Mouse (Mus musculus) thymus, adult 2 months (tissue): ENCODE data around the gene Pcyox1. TPM values are rescaled to one million over a fixed set of nuclear protein-coding genes. Genes with fewer than 3 reads are reported as not detected.

ENCODE experiments used
- DNase-seq: peaks from one replicate; pipeline ENCODE4 v3.0.0; 2021
- H3K27ac ChIP-seq: fragments of 200-500 bp; 2 replicates; pipeline ENCODE4 v1.5.1; 2012; ENCODE audit warnings: low read length, control low read depth; ENCODE audit not compliant: control insufficient read depth, insufficient read depth
- H3K27me3 ChIP-seq: fragments of 200-500 bp; 2 replicates; pipeline ENCODE4 v1.6.1; 2012; ENCODE audit warnings: mild to moderate bottlenecking, low read length, moderate library complexity, mixed read lengths; ENCODE audit not compliant: control insufficient read depth, insufficient read depth
- H3K36me3 ChIP-seq: fragments of 200-500 bp; 2 replicates; pipeline ENCODE4 v1.6.1; 2012; ENCODE audit warnings: mild to moderate bottlenecking, low read length, moderate library complexity; ENCODE audit not compliant: control insufficient read depth, insufficient read depth
- H3K4me1 ChIP-seq: fragments of 200-500 bp; replicated peaks from 2 replicates; pipeline ENCODE4 v1.6.1; 2012; ENCODE audit warnings: low read length; ENCODE audit not compliant: control insufficient read depth, insufficient read depth
- H3K4me3 ChIP-seq: fragments of 200-500 bp; 2 replicates; pipeline ENCODE4 v1.5.1; 2012; ENCODE audit warnings: mild to moderate bottlenecking, low read length, control low read depth, moderate library complexity; ENCODE audit not compliant: control insufficient read depth, insufficient read depth
- CTCF ChIP-seq: fragments of 200-500 bp; IDR thresholded peaks from 2 replicates; pipeline ENCODE4 v1.5.1; 2012; ENCODE audit warnings: mild to moderate bottlenecking, control low read depth, low read length, moderate library complexity, borderline replicate concordance; ENCODE audit not compliant: control insufficient read depth, poor library complexity, insufficient read depth; ENCODE audit errors: extremely low read depth
- POLR2A ChIP-seq: fragments of 200-500 bp; IDR thresholded peaks from 2 replicates; pipeline ENCODE4 v1.6.1; 2012; ENCODE audit warnings: mild to moderate bottlenecking, low read length, control low read depth, moderate library complexity; ENCODE audit not compliant: control insufficient read depth, poor library complexity, insufficient read depth; ENCODE audit errors: extremely low read depth
- WGBS: fragments of 180-500 bp; shearing (Covaris S2); methylation state at CpG from one replicate; pipeline ENCODE4 v1.1.7; 2018; 5-methylcytosine and 5-hydroxymethylcytosine counted together
- polyA plus RNA-seq: library from polyadenylated mRNA; depleted of rRNA; stranded (reverse); fragments of >200 nt; gene quantifications from 2 replicates; pipeline ENCODE4 v1.2.3, GENCODE M21; 2012

Pcyox1 gene
- polyA plus RNA-seq, 1 experiment, result 15.8 TPM

- H3K36me3 ChIP-seq, result no peaks in the 10 kb centered on the region
- H3K27me3 ChIP-seq, result no peaks in the 10 kb centered on the region
- H3K4me1 ChIP-seq, result 0 out of 2 replicates have a peak, but pooled peaks cover 2% of the 10 kb centered on the region
- DNase-seq, result no peak
- no peak overlapping the region for H3K4me3 ChIP-seq
- H3K27ac ChIP-seq, result no peak overlapping the region
- no peak for TF ChIP-seq CTCF
- TF ChIP-seq POLR2A, result no peak
Measured at GRCm38 (mm10) chr6:86406306-86406705, 9.4 kb upstream of the Pcyox1 start.

- DNase-seq, result peak; percentile 16
- Histone ChIP-seq H3K27me3 (no peaks in the 10 kb centered on the region), H3K27ac (no peak overlapping the region; the same call in 1 of the 2 replicates), H3K4me1 (peaks cover 5% of the 10 kb centered on the region), H3K36me3 (no peaks in the 10 kb centered on the region), H3K4me3 (peak overlapping the region; percentile 26; the same call in 1 of the 2 replicates)
- WGBS, result 0% methylated on average over 11 of the region's 11 CpGs
- TF ChIP-seq POLR2A, result no peak
- TF ChIP-seq CTCF, result no peak
Measured at GRCm38 (mm10) chr6:86404996-86405395, 8.0 kb upstream of the Pcyox1 start.

GRCm38 (mm10) chr6:86404100-86404861 is 7.3 kb upstream of the Pcyox1 start, which contains the start of gene Tia1:
Gene Tia1 (plus strand): TSS chr6:86404219.
- Histone ChIP-seq H3K36me3 (no peaks in the 10 kb centered on the region), H3K4me1 (peaks cover 5% of the 10 kb centered on the region), H3K27me3 (no peaks in the 10 kb centered on the region), H3K27ac (peak within 1 kb of the TSS; percentile 77), H3K4me3 (peak within 1 kb of the TSS; percentile 67)
- WGBS, result under 1% methylated on average over 62 of the region's 62 CpGs
- DNase-seq, result peak; percentile 94
- TF ChIP-seq POLR2A (peak; percentile 76), CTCF (0 out of 2 replicates have a peak, but pooled peaks have one; percentile 41)

GRCm38 (mm10) chr6:86403728-86404099 is 6.8 kb upstream of the Pcyox1 start:
- Histone ChIP-seq H3K36me3 (no peaks in the 10 kb centered on the region), H3K4me1 (peaks cover 5% of the 10 kb centered on the region), H3K4me3 (peak overlapping the region; percentile 67), H3K27ac (no peak overlapping the region; the same call in 1 of the 2 replicates), H3K27me3 (no peaks in the 10 kb centered on the region)
- no peak for TF ChIP-seq POLR2A
- no peak for TF ChIP-seq CTCF
- DNase-seq, result peak; percentile 81
- under 1% methylated on average over 15 of the region's 15 CpGs for WGBS

GRCm38 (mm10) chr6:86402681-86403607 is 6.0 kb upstream of the Pcyox1 start:
- peaks cover 5% of the 10 kb centered on the region for H3K4me1 ChIP-seq
- H3K27me3 ChIP-seq, result no peaks in the 10 kb centered on the region
- 57% methylated on average over 12 of the region's 12 CpGs for WGBS
- TF ChIP-seq CTCF, result no peak
- TF ChIP-seq POLR2A, result no peak
- no peak for DNase-seq
- H3K36me3 ChIP-seq, result no peaks in the 10 kb centered on the region
- H3K4me3 ChIP-seq, result no peak overlapping the region
- H3K27ac ChIP-seq, result no peak overlapping the region

GRCm38 (mm10) chr6:86400972-86401371 is 4.0 kb upstream of the Pcyox1 start:
- TF ChIP-seq CTCF, result no peak
- no peak for TF ChIP-seq POLR2A
- Histone ChIP-seq H3K27me3 (no peaks in the 10 kb centered on the region), H3K4me3 (no peak overlapping the region), H3K27ac (no peak overlapping the region), H3K36me3 (no peaks in the 10 kb centered on the region), H3K4me1 (peaks cover 8% of the 10 kb centered on the region)
- 6% methylated on average over 9 of the region's 9 CpGs for WGBS
- DNase-seq, result peak; percentile 86
